Mouse (Mus musculus): ENCODE data around the gene Lce1d. TPM values are rescaled to one million over a fixed set of nuclear protein-coding genes. Genes with fewer than 3 reads are reported as not detected.

The Lce1d gene
- polyA plus RNA-seq, 1 experiment from 2014 or later = not detected

- H3K4me1 ChIP-seq (ENCODE audit: control insufficient read depth, low read depth, low read length) = no peaks in the 10 kb centered on the region
- ATAC-seq (ENCODE audit: low read depth) = no peak
- H3K27me3 ChIP-seq (ENCODE audit: control insufficient read depth, insufficient read depth, low read depth, low read length) = no peaks in the 10 kb centered on the region
- no peak within 1 kb of the TSS for H3K4me2 ChIP-seq (ENCODE audit: low read depth, low read length)
- H3K4me3 ChIP-seq (ENCODE audit: low read depth, low read length) = no peak within 1 kb of the TSS
- H3K9ac ChIP-seq (ENCODE audit: low read depth, low read length) = no peak within 1 kb of the TSS
- no peaks in the 10 kb centered on the region for H3K9me3 ChIP-seq (replicated peaks; ENCODE audit: control insufficient read depth, low read length)
- no peak within 1 kb of the TSS for H3K27ac ChIP-seq (ENCODE audit: low read length)
- H3K36me3 ChIP-seq (ENCODE audit: control insufficient read depth, insufficient read depth) = no peaks in the 10 kb centered on the region
Measured at GRCm38 (mm10) chr3:92656826-92657225, 30.2 kb downstream of the Lce1d start, which contains the start of gene Lce1b. TSS of gene Lce1b (minus strand) at chr3:92656926.

GRCm38 (mm10) chr3:92648207-92648606 is 38.8 kb downstream of the Lce1d start, which contains the start of gene Lce1a1:
TSS of gene Lce1a1 (minus strand) at chr3:92648307.
- 52% methylated on average over 1 of the region's 1 CpGs for WGBS (ENCODE audit: insufficient replicate concordance)

GRCm38 (mm10) chr3:92639854-92640253 is 47.2 kb downstream of the Lce1d start:
- Histone ChIP-seq H3K9ac (ENCODE audit: low read depth, low read length) (no peak overlapping the region), H3K36me3 (ENCODE audit: control insufficient read depth, insufficient read depth) (no peaks in the 10 kb centered on the region), H3K27me3 (ENCODE audit: control insufficient read depth, insufficient read depth, low read depth, low read length) (no peaks in the 10 kb centered on the region), H3K27ac (ENCODE audit: low read length) (no peak overlapping the region), H3K4me2 (ENCODE audit: low read depth, low read length) (no peak overlapping the region), H3K4me1 (ENCODE audit: control insufficient read depth, low read depth, low read length) (no peaks in the 10 kb centered on the region), H3K9me3 (replicated peaks; ENCODE audit: control insufficient read depth, low read length) (no peaks in the 10 kb centered on the region), H3K4me3 (ENCODE audit: low read depth, low read length) (no peak overlapping the region)
- 77% methylated on average over 15 of the region's 15 CpGs for WGBS (ENCODE audit: insufficient replicate concordance)
- no peak for ATAC-seq (ENCODE audit: low read depth)

More at GRCm38 (mm10) chr3:92648207-92648606, 38.8 kb downstream of the Lce1d start, which contains the start of gene Lce1a1:
- Histone ChIP-seq H3K4me3 (ENCODE audit: low read depth, low read length) (no peak within 1 kb of the TSS), H3K9ac (ENCODE audit: low read depth, low read length) (no peak within 1 kb of the TSS), H3K9me3 (replicated peaks; ENCODE audit: control insufficient read depth, low read length) (no peaks in the 10 kb centered on the region), H3K36me3 (ENCODE audit: control insufficient read depth, insufficient read depth) (no peaks in the 10 kb centered on the region), H3K4me2 (ENCODE audit: low read depth, low read length) (no peak within 1 kb of the TSS), H3K27ac (ENCODE audit: low read length) (no peak within 1 kb of the TSS), H3K4me1 (ENCODE audit: control insufficient read depth, low read depth, low read length) (no peaks in the 10 kb centered on the region), H3K27me3 (ENCODE audit: control insufficient read depth, insufficient read depth, low read depth, low read length) (no peaks in the 10 kb centered on the region)
- ATAC-seq (ENCODE audit: low read depth) = no peak

GRCm38 (mm10) chr3:92638653-92638991 is 48.4 kb downstream of the Lce1d start:
- 55% methylated on average over 3 of the region's 3 CpGs for WGBS (ENCODE audit: insufficient replicate concordance)
- no peak for ATAC-seq (ENCODE audit: low read depth)
- Histone ChIP-seq H3K4me2 (ENCODE audit: low read depth, low read length) (no peak overlapping the region), H3K4me1 (ENCODE audit: control insufficient read depth, low read depth, low read length) (no peaks in the 10 kb centered on the region), H3K9me3 (replicated peaks; ENCODE audit: control insufficient read depth, low read length) (no peaks in the 10 kb centered on the region), H3K4me3 (ENCODE audit: low read depth, low read length) (no peak overlapping the region), H3K36me3 (ENCODE audit: control insufficient read depth, insufficient read depth) (no peaks in the 10 kb centered on the region), H3K27ac (ENCODE audit: low read length) (no peak overlapping the region), H3K9ac (ENCODE audit: low read depth, low read length) (no peak overlapping the region), H3K27me3 (ENCODE audit: control insufficient read depth, insufficient read depth, low read depth, low read length) (no peaks in the 10 kb centered on the region)

- H3K9ac ChIP-seq (ENCODE audit: low read depth, low read length) = no peak overlapping the region
- H3K27ac ChIP-seq (ENCODE audit: low read length) = no peak overlapping the region
- no peaks in the 10 kb centered on the region for H3K9me3 ChIP-seq (replicated peaks; ENCODE audit: control insufficient read depth, low read length)
- no peak overlapping the region for H3K4me3 ChIP-seq (ENCODE audit: low read depth, low read length)
- H3K4me2 ChIP-seq (ENCODE audit: low read depth, low read length) = no peak overlapping the region
- ATAC-seq (ENCODE audit: low read depth) = no peak
- WGBS (ENCODE audit: insufficient replicate concordance) = 35% methylated on average over 1 of the region's 1 CpGs
- no peaks in the 10 kb centered on the region for H3K27me3 ChIP-seq (ENCODE audit: control insufficient read depth, insufficient read depth, low read depth, low read length)
- H3K4me1 ChIP-seq (ENCODE audit: control insufficient read depth, low read depth, low read length) = no peaks in the 10 kb centered on the region
- H3K36me3 ChIP-seq (ENCODE audit: control insufficient read depth, insufficient read depth) = no peaks in the 10 kb centered on the region
Measured at GRCm38 (mm10) chr3:92637745-92638652, 49.0 kb downstream of the Lce1d start.

Other genes starting within 250 kb of the Lce1d start
- gene Sprr1b, start 248.4 kb downstream of the Lce1d start, polyA plus RNA-seq (2015; fragmentation: Nextera tagmentation; extraction: Ambion mirVana) = not detected in 2 replicates
- gene Sprr3, start 228.5 kb downstream of the Lce1d start, polyA plus RNA-seq (2015; fragmentation: Nextera tagmentation; extraction: Ambion mirVana) = not detected in 2 replicates
- gene Sprr1a, start 201.3 kb downstream of the Lce1d start, polyA plus RNA-seq (2015; fragmentation: Nextera tagmentation; extraction: Ambion mirVana) = 0.15 TPM in 1 of 2 replicates, not detected in the other
- not detected in 2 replicates for gene Sprr4, start 186.7 kb downstream of the Lce1d start, polyA plus RNA-seq (2015; fragmentation: Nextera tagmentation; extraction: Ambion mirVana)
- gene 2310046K23Rik, start 152.7 kb downstream of the Lce1d start, polyA plus RNA-seq (2015; fragmentation: Nextera tagmentation; extraction: Ambion mirVana) = not detected in 2 replicates
- not detected in 2 replicates for gene Ivl, start 113.5 kb downstream of the Lce1d start, polyA plus RNA-seq (2015; fragmentation: Nextera tagmentation; extraction: Ambion mirVana)
- gene Smcp, start 98.2 kb downstream of the Lce1d start, polyA plus RNA-seq (2015; fragmentation: Nextera tagmentation; extraction: Ambion mirVana) = 0.13 and 0.24 TPM in 2 replicates
- gene 2210017I01Rik, start 79.7 kb downstream of the Lce1d start, polyA plus RNA-seq (2015; fragmentation: Nextera tagmentation; extraction: Ambion mirVana) = not detected in 2 replicates
- gene Lce6a, start 65.5 kb downstream of the Lce1d start, polyA plus RNA-seq (2015; fragmentation: Nextera tagmentation; extraction: Ambion mirVana) = 0.11 TPM in 1 of 2 replicates, not detected in the other
- gene Lce1a1, start 38.9 kb downstream of the Lce1d start, polyA plus RNA-seq (2015; fragmentation: Nextera tagmentation; extraction: Ambion mirVana) = not detected in 2 replicates
- gene Lce1b, start 30.3 kb downstream of the Lce1d start, polyA plus RNA-seq (2015; fragmentation: Nextera tagmentation; extraction: Ambion mirVana) = not detected in 2 replicates
- gene Lce1a2, start 16.9 kb downstream of the Lce1d start, polyA plus RNA-seq (2015; fragmentation: Nextera tagmentation; extraction: Ambion mirVana) = not detected in 2 replicates
- not detected in 2 replicates for gene Lce1c, start 8.0 kb downstream of the Lce1d start, polyA plus RNA-seq (2015; fragmentation: Nextera tagmentation; extraction: Ambion mirVana)
- gene Lce1e, start 21.9 kb upstream of the Lce1d start, polyA plus RNA-seq (2015; fragmentation: Nextera tagmentation; extraction: Ambion mirVana) = not detected in 2 replicates
- not detected in 2 replicates for gene Lce1f, start 33.1 kb upstream of the Lce1d start, polyA plus RNA-seq (2015; fragmentation: Nextera tagmentation; extraction: Ambion mirVana)
- not detected in 2 replicates for gene Gm38119, start 51.9 kb upstream of the Lce1d start, polyA plus RNA-seq (2015; fragmentation: Nextera tagmentation; extraction: Ambion mirVana)
- gene Lce1g, start 65.1 kb upstream of the Lce1d start, polyA plus RNA-seq (2015; fragmentation: Nextera tagmentation; extraction: Ambion mirVana) = not detected in 2 replicates
- not detected in 2 replicates for gene Lce1h, start 77.9 kb upstream of the Lce1d start, polyA plus RNA-seq (2015; fragmentation: Nextera tagmentation; extraction: Ambion mirVana)
- gene Lce1i, start 91.7 kb upstream of the Lce1d start, polyA plus RNA-seq (2015; fragmentation: Nextera tagmentation; extraction: Ambion mirVana) = not detected in 2 replicates
- not detected in 2 replicates for gene Lce1j, start 103.3 kb upstream of the Lce1d start, polyA plus RNA-seq (2015; fragmentation: Nextera tagmentation; extraction: Ambion mirVana)
- not detected in 2 replicates for gene Lce1k, start 120.7 kb upstream of the Lce1d start, polyA plus RNA-seq (2015; fragmentation: Nextera tagmentation; extraction: Ambion mirVana)
- not detected in 2 replicates for gene Kprp, start 140.0 kb upstream of the Lce1d start, polyA plus RNA-seq (2015; fragmentation: Nextera tagmentation; extraction: Ambion mirVana)
- not detected in 2 replicates for gene Lce1l, start 164.1 kb upstream of the Lce1d start, polyA plus RNA-seq (2015; fragmentation: Nextera tagmentation; extraction: Ambion mirVana)
- not detected in 2 replicates for gene 2310050C09Rik, start 183.0 kb upstream of the Lce1d start, polyA plus RNA-seq (2015; fragmentation: Nextera tagmentation; extraction: Ambion mirVana)
- gene Lce3a, start 239.0 kb upstream of the Lce1d start, polyA plus RNA-seq (2015; fragmentation: Nextera tagmentation; extraction: Ambion mirVana) = not detected in 2 replicates
- gene Lce3b, start 245.8 kb upstream of the Lce1d start, polyA plus RNA-seq (2015; fragmentation: Nextera tagmentation; extraction: Ambion mirVana) = not detected in 2 replicates

Data from liver, embryonic 16.5 days (tissue).